19 mouse cellular contexts compared by ENCODE assay signal in the genomic region with DNA sequence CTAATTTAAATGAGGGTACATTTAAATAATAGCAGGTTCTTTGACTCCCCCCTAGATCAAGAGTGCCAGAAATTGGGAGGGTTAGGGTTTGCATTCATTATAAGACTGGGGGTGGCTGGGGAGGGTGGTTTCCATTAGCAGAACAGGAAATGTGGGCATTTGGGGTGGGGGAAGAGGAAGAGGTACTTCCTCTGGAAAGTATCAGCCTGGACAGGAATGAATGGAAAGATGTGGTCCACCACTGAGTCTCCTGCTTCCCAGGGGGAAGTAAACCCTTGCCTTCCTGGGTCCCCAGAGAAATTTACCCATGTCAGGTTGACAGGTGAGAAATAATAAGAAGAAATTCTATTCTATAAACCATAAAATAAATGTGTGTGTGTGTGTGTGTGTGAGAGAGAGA.
DNase-seq lines count a peak whose midpoint lies in the region; ATAC-seq and TF ChIP-seq lines count a peak whose summit lies in the region.
"Had no signal": no experiment of that assay in that cellular context is flagged by ENCODE, and none has a peak within 500 bp of the region (broad histone marks: within the 10 kb centered on the region; RNA-seq: fewer than 3 reads in every experiment).

No protein-coding gene starts in this region.

- no peak overlapping the region for H3K9ac ChIP-seq in lung, embryonic 15.5 days
- no peak overlapping the region for H3K9ac ChIP-seq in embryonic facial prominence, embryonic 14.5 days (ENCODE audit: low read depth, low read length)
- H3K9ac ChIP-seq in liver, embryonic 14.5 days (replicated peaks), result peak overlapping the region; percentile 20; the same call in 1 of the 2 replicates
- H3K9ac ChIP-seq: heart, embryonic 12.5 days had no signal

- DNase-seq in heart, embryonic 10.5 days (ENCODE audit: low spot score), result no peak
- no peak for DNase-seq in heart, adult 18-20 months
- DNase-seq in lung, postnatal 25 days (ENCODE audit: low spot score), result no peak
- DNase-seq in embryonic facial prominence, embryonic 14.5 days (ENCODE audit: low spot score), result no peak
- no peak for DNase-seq in liver, embryonic 14.5 days (ENCODE audit: low read depth in 3 of 3, low spot score in 3 of 3)
- no peak for DNase-seq in gastrocnemius, adult 2 months
- DNase-seq in left cerebral cortex, postnatal 36 days (ENCODE audit: low spot score in 2 of 2), result no peak
- DNase-seq: adrenal gland, postnatal 36 days; cerebellum, adult 2 months; gastrocnemius, postnatal 25 days; midbrain, embryonic 14.5 days; right cerebral cortex, postnatal 4 days; thymus, adult 2 months had no signal

- no peak overlapping the region for H3K4me2 ChIP-seq in lung, embryonic 15.5 days
- no peak overlapping the region for H3K4me2 ChIP-seq in embryonic facial prominence, embryonic 14.5 days (ENCODE audit: low read depth, low read length)
- 0 out of 2 replicates have a peak overlapping the region, but pooled peaks have one; percentile 9 for H3K4me2 ChIP-seq in liver, embryonic 14.5 days (ENCODE audit: low read depth)
- H3K4me2 ChIP-seq: heart, embryonic 12.5 days had no signal

- no peak overlapping the region for H3K4me3 ChIP-seq in heart, embryonic 10.5 days
- H3K4me3 ChIP-seq in lung, embryonic 15.5 days, result no peak overlapping the region
- no peak overlapping the region for H3K4me3 ChIP-seq in embryonic facial prominence, embryonic 14.5 days (ENCODE audit: low read depth, low read length)
- no peak overlapping the region for H3K4me3 ChIP-seq in liver, embryonic 14.5 days (ENCODE audit: insufficient read depth in 1 of 2, low read depth in 2 of 2, low read length in 2 of 2)
- H3K4me3 ChIP-seq in gastrocnemius, adult 2 months, result no peak overlapping the region
- H3K4me3 ChIP-seq: heart, embryonic 12.5 days; myocyte had no signal

- no peaks in the 10 kb centered on the region for H3K36me3 ChIP-seq in heart, embryonic 10.5 days
- H3K36me3 ChIP-seq in lung, embryonic 15.5 days, result no peaks in the 10 kb centered on the region
- H3K36me3 ChIP-seq in embryonic facial prominence, embryonic 14.5 days (ENCODE audit: control insufficient read depth, insufficient read depth, low read length), result no peaks in the 10 kb centered on the region
- no peaks in the 10 kb centered on the region for H3K36me3 ChIP-seq in liver, embryonic 14.5 days (replicated peaks; ENCODE audit: control insufficient read depth, insufficient read depth, low read depth)
- H3K36me3 ChIP-seq: heart, embryonic 12.5 days had no signal

- H3K9me3 ChIP-seq in heart, embryonic 10.5 days, result no peaks in the 10 kb centered on the region
- H3K9me3 ChIP-seq in lung, embryonic 15.5 days, result no peaks in the 10 kb centered on the region
- H3K9me3 ChIP-seq in embryonic facial prominence, embryonic 14.5 days (ENCODE audit: control insufficient read depth, low read length), result no peaks in the 10 kb centered on the region
- no peaks in the 10 kb centered on the region for H3K9me3 ChIP-seq in liver, embryonic 14.5 days (ENCODE audit: control insufficient read depth, low read length)
- H3K9me3 ChIP-seq: heart, embryonic 12.5 days had no signal

- no peak for TF ChIP-seq EP300 in liver, embryonic 14.5 days (IDR thresholded peaks at IDR 0.05; ENCODE audit: low read depth)

- H3K27me3 ChIP-seq in heart, embryonic 10.5 days (ENCODE audit: insufficient read depth, poor library complexity, severe bottlenecking), result no peaks in the 10 kb centered on the region
- H3K27me3 ChIP-seq in lung, embryonic 15.5 days, result no peaks in the 10 kb centered on the region
- no peaks in the 10 kb centered on the region for H3K27me3 ChIP-seq in embryonic facial prominence, embryonic 14.5 days (replicated peaks; ENCODE audit: control insufficient read depth, insufficient read depth, low read length)
- no peaks in the 10 kb centered on the region for H3K27me3 ChIP-seq in liver, embryonic 14.5 days (ENCODE audit: control insufficient read depth, insufficient read depth, low read length)
- H3K27me3 ChIP-seq: heart, embryonic 12.5 days had no signal

- intact Hi-C loops in gastrocnemius, adult 2 months (cut with DNase I), result no loop called here
- intact Hi-C loops in left cerebral cortex, postnatal 36 days (cut with DNase I), result no loop called here

- TF ChIP-seq CTCF in liver, embryonic 14.5 days (IDR thresholded peaks at IDR 0.05; ENCODE audit: low read depth), result no peak
- TF ChIP-seq CTCF in gastrocnemius, adult 2 months (IDR thresholded peaks at IDR 0.05), result no peak

- H3K27ac ChIP-seq in heart, embryonic 10.5 days, result peak overlapping the region; percentile 56; the same call in 1 of the 2 replicates
- H3K27ac ChIP-seq in lung, embryonic 15.5 days, result peak overlapping the region; percentile 71
- H3K27ac ChIP-seq in embryonic facial prominence, embryonic 14.5 days (replicated peaks; ENCODE audit: low read depth, low read length), result 0 out of 2 replicates have a peak overlapping the region, but pooled peaks have one; percentile 56
- H3K27ac ChIP-seq in liver, embryonic 14.5 days, result peak overlapping the region; percentile 28
- H3K27ac ChIP-seq in gastrocnemius, adult 2 months, result no peak overlapping the region
- H3K27ac ChIP-seq: kidney, postnatal 0 days had no signal

- peaks cover 11% of the 10 kb centered on the region; the same call in 1 of the 2 replicates for H3K4me1 ChIP-seq in heart, embryonic 10.5 days
- peaks cover 22% of the 10 kb centered on the region for H3K4me1 ChIP-seq in lung, embryonic 15.5 days
- H3K4me1 ChIP-seq in embryonic facial prominence, embryonic 14.5 days (ENCODE audit: control insufficient read depth, insufficient read depth, low read length), result peaks cover 14% of the 10 kb centered on the region
- peaks cover 45 to 50% of the 10 kb centered on the region in 2 experiments for H3K4me1 ChIP-seq in liver, embryonic 14.5 days (replicated peaks; ENCODE audit: control insufficient read depth in 2 of 2, insufficient read depth in 2 of 2, low read length in 1 of 2)

- no peak for ATAC-seq in lung, embryonic 15.5 days (ENCODE audit: borderline replicate concordance, extremely low read depth, low FRiP score, low TSS enrichment)
- ATAC-seq in embryonic facial prominence, embryonic 14.5 days (ENCODE audit: low read depth), result no peak
- ATAC-seq in liver, embryonic 14.5 days (ENCODE audit: insufficient read depth), result no peak
- ATAC-seq: hindbrain, postnatal 0 days; intestine, postnatal 0 days had no signal
